Mouse (Mus musculus) MEL (cell line): ENCODE data around the gene Unc13a.

Experiments used
- CTCF ChIP-seq, 3 experiments: IDR thresholded peaks in 2 of 3; conservative IDR thresholded peaks in 1 of 3; 2 replicates each; pipeline ENCODE4 v1.5.1; 2011 to 2012; ENCODE audit warnings: low read length in 3 of 3, low read depth in 2 of 3, mild to moderate bottlenecking in 2 of 3, improper control_type of control experiment in 1 of 3, inconsistent platforms in 1 of 3, mixed read lengths in 1 of 3, moderate library complexity in 1 of 3; ENCODE audit not compliant: control insufficient read depth in 1 of 3, insufficient read depth in 1 of 3, poor library complexity in 1 of 3, severe bottlenecking in 1 of 3
- ELF1 ChIP-seq: IDR thresholded peaks from 2 replicates; pipeline ENCODE4 v1.6.1; 2014; ENCODE audit warnings: low read depth, mild to moderate bottlenecking, inconsistent platforms, low read length, improper control_type of control experiment, moderate library complexity
- EP300 ChIP-seq, 2 experiments: IDR thresholded peaks; 2 replicates each; pipeline ENCODE4 v1.6.1; 2011; ENCODE audit warnings: improper control_type of control experiment in 2 of 2, low read length in 2 of 2, low read depth in 1 of 2, mild to moderate bottlenecking in 1 of 2
- MAFK ChIP-seq: IDR thresholded peaks from 2 replicates; pipeline ENCODE4 v1.6.1; 2011; ENCODE audit warnings: low read depth, mild to moderate bottlenecking, low read length, improper control_type of control experiment, borderline replicate concordance
- MAZ ChIP-seq: IDR thresholded peaks from 2 replicates; pipeline ENCODE4 v1.6.1; 2012; ENCODE audit warnings: low read depth, mild to moderate bottlenecking, inconsistent platforms, low read length, improper control_type of control experiment
- MEF2A ChIP-seq: IDR thresholded peaks from 2 replicates; pipeline ENCODE4 v1.6.1; 2014; ENCODE audit warnings: low read depth, mild to moderate bottlenecking, inconsistent platforms, low read length, improper control_type of control experiment; ENCODE audit not compliant: poor library complexity, insufficient replicate concordance, severe bottlenecking; ENCODE audit errors: extremely low read depth
- MYC ChIP-seq: IDR thresholded peaks from 2 replicates; pipeline ENCODE4 v1.6.1; 2011; ENCODE audit warnings: low read depth, mild to moderate bottlenecking, low read length, improper control_type of control experiment, moderate library complexity
- NELFE ChIP-seq: IDR thresholded peaks from 2 replicates; pipeline ENCODE4 v1.6.1; 2011; ENCODE audit warnings: low read depth, low read length, improper control_type of control experiment
- POLR2A ChIP-seq, 2 experiments: IDR thresholded peaks; 2 replicates each; pipeline ENCODE4 v1.6.1; 2011 to 2012; ENCODE audit warnings: low read length in 2 of 2, mild to moderate bottlenecking in 2 of 2, control low read depth in 1 of 2, improper control_type of control experiment in 1 of 2, low read depth in 1 of 2, moderate library complexity in 1 of 2; ENCODE audit not compliant: control insufficient read depth in 1 of 2, insufficient read depth in 1 of 2, poor library complexity in 1 of 2
- POLR2AphosphoS2 ChIP-seq: IDR thresholded peaks from 2 replicates; pipeline ENCODE4 v1.6.1; 2011; ENCODE audit warnings: low read length, improper control_type of control experiment
- USF1 ChIP-seq: IDR thresholded peaks from 2 replicates; pipeline ENCODE4 v1.6.1; 2014; ENCODE audit warnings: low read depth, mild to moderate bottlenecking, inconsistent platforms, low read length, improper control_type of control experiment, moderate library complexity
- ZC3H11A ChIP-seq: IDR thresholded peaks from 2 replicates; pipeline ENCODE4 v1.6.1; 2012; ENCODE audit warnings: low read depth, mild to moderate bottlenecking, inconsistent platforms, low read length, improper control_type of control experiment
- ZMIZ1 ChIP-seq: IDR thresholded peaks from 2 replicates; pipeline ENCODE4 v1.6.1; 2012; ENCODE audit warnings: low read depth, mild to moderate bottlenecking, inconsistent platforms, low read length, improper control_type of control experiment, moderate library complexity
- ZNF384 ChIP-seq: IDR thresholded peaks from 2 replicates; pipeline ENCODE4 v1.6.1; 2012; ENCODE audit warnings: low read depth, mild to moderate bottlenecking, inconsistent platforms, low read length, improper control_type of control experiment

DNA sequence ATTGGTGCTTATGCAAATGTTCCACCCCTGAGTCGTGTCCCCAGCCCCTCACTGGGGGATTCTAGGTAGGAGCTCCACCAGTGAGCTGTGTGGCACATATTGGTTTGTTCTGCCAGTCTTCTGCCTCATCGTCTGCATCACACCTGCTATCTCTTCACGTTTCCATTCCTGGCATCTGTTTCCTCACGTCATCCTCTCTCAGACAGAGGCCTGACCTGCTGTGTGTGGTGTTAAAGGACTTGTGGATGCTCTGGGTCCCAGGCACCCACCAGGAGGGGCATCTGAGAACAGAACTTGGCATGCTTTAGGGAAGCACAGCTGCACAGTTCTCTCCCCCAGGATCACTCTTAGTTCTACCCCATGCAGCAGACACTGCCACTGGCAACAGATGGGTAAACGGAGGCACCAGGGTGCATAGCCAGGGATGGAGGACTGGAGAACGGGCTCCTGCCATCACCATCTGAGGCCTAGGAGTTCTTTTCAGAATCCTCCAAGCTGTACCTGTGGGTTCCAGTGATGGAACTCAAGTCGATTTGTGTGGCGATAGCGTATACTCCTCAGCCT is 4.0 kb upstream of the Unc13a start:
- TF ChIP-seq EP300 (IDR thresholded peaks at IDR 0.05; ENCODE audit: low read depth in 1 of 2, low read length in 2 of 2) (no peak), CTCF (IDR thresholded peaks at IDR 0.05 in 2 of 3, conservative IDR thresholded peaks at IDR 0.05 in 1 of 3; ENCODE audit: control insufficient read depth in 1 of 3, insufficient read depth in 1 of 3, low read depth in 2 of 3, low read length in 3 of 3, poor library complexity in 1 of 3, severe bottlenecking in 1 of 3) (no peak), ELF1 (no peak), ZC3H11A (no peak), POLR2A (IDR thresholded peaks at IDR 0.05; ENCODE audit: control insufficient read depth in 1 of 2, insufficient read depth in 1 of 2, low read depth in 1 of 2, low read length in 2 of 2, poor library complexity in 1 of 2) (no peak), NELFE (no peak), MEF2A (no peak), MAFK (no peak), MAZ (no peak), USF1 (no peak), MYC (no peak), ZNF384 (no peak), POLR2AphosphoS2 (no peak), ZMIZ1 (no peak)
